Mouse (Mus musculus): ENCODE data around the gene Fam19a3. TPM values are rescaled to one million over a fixed set of nuclear protein-coding genes. Genes with fewer than 3 reads are reported as not detected.
A peak's percentile ranks its signal among the peaks of the same experiment; 100 is the strongest.
"Not testable (repeated sequence)": the region's sequence is repeated elsewhere in the genome, so short reads cannot be mapped to it uniquely, and the experiment has no call there.

The Fam19a3 gene
- polyA plus RNA-seq, 1 experiment from 2014 or later = 0.05 TPM

DNA sequence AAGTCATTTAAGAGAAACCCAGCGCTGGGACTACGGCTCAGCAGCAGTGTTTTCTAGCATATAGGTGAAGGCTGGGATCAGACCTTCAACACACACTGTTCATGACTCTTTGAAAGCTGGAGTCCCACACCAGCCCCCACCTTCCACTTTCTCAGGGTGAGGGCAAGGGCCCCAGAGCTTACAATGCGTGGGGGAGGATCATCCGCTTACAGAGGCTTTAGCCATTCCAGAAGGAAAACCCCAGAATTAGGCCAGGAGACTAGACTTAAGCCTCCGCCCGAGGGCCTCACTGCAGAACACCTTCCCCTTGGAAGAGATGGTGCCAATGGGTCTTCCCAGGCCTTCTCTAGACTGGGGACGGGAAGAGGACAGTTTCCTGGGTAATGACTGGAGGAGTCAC, 8.3 kb downstream of the Fam19a3 start:
- Histone ChIP-seq H3K4me2 (no peak overlapping the region), H3K36me3 (replicated peaks) (no peaks in the 10 kb centered on the region), H3K4me1 (peaks cover 5% of the 10 kb centered on the region), H3K9me3 (no peaks in the 10 kb centered on the region), H3K4me3 (no peak overlapping the region), H3K27ac (no peak overlapping the region), H3K9ac (no peak overlapping the region), H3K27me3 (replicated peaks) (peaks cover 28% of the 10 kb centered on the region)
- ATAC-seq (replicated peaks) = no peak
- 70% methylated on average over 7 of the region's 7 CpGs for WGBS

DNA sequence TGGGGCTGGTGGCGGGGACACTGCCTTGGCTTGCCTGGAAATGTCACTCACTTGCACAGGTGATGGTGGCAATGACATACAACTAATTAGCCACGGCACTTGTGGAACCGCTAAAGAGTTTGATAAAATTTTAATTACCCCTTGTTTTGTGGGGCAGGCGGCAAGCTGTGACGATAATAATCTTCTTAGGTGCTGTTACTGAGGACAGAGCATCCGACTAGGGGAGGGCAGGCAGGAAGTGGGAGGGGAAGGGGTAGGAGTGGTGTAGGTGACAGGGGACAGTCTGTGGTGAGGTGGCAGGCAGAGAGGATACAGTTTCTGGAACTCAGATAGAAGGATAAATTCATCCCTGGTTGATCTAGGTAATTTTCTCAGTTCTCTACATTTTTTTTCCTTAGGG, 10.2 kb downstream of the Fam19a3 start:
- Histone ChIP-seq H3K9me3 (no peaks in the 10 kb centered on the region), H3K4me3 (no peak overlapping the region), H3K27ac (no peak overlapping the region), H3K4me1 (no peaks in the 10 kb centered on the region), H3K27me3 (replicated peaks) (peaks cover 10% of the 10 kb centered on the region), H3K4me2 (no peak overlapping the region), H3K9ac (no peak overlapping the region), H3K36me3 (replicated peaks) (no peaks in the 10 kb centered on the region)
- no peak for ATAC-seq (replicated peaks)
- 64% methylated on average over 6 of the region's 6 CpGs for WGBS

DNA sequence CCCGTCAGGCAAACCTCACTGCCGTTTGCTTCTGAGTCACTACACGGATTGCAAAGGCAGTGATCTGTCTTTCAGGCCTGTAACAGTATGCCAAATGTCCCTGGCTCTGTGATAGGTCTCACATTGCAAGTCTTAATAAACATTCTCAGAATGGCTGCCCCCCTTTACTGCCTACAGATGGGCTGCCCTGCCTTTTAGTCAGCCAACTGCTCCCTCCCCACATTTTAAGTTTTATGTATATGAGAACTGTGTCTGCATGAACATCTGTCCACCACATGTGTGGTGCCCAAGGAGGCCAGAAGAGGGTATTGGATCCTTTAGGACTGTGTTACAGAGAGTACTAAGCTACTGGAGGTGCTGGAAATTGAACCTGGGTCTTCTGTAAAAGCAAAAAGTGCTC, 10.7 kb downstream of the Fam19a3 start:
- Histone ChIP-seq H3K4me1 (no peaks in the 10 kb centered on the region), H3K27me3 (replicated peaks) (peaks cover 4% of the 10 kb centered on the region), H3K4me2 (no peak overlapping the region), H3K9ac (no peak overlapping the region), H3K9me3 (no peaks in the 10 kb centered on the region), H3K27ac (no peak overlapping the region), H3K4me3 (no peak overlapping the region), H3K36me3 (replicated peaks) (no peaks in the 10 kb centered on the region)
- 79% methylated on average over 3 of the region's 3 CpGs for WGBS
- no peak for ATAC-seq (replicated peaks)

DNA sequence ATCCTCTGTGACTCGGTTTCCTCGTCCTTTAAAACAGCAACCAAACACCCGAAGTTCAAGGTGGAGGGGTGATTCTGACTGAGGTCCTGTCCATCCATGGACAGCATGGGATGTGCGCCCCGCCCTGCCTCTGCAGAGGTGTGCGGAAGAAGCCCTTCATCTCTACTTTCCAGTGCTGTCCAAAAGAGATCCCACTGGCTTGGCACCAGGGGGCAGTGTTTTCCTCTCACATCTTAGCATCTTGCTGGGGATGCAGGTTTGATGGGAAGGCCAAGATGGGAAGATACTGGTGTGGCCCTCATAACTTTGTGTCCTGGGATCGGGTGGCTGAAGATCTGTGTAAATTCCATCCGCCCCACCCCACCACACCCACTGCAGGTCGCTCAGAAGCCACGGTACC, 11.6 kb downstream of the Fam19a3 start:
- no peaks in the 10 kb centered on the region for H3K4me1 ChIP-seq
- H3K36me3 ChIP-seq (replicated peaks) = no peaks in the 10 kb centered on the region
- H3K9ac ChIP-seq = no peak overlapping the region
- ATAC-seq (replicated peaks) = no peak
- H3K9me3 ChIP-seq = no peaks in the 10 kb centered on the region
- H3K4me2 ChIP-seq = no peak overlapping the region
- H3K27me3 ChIP-seq (replicated peaks) = no peaks in the 10 kb centered on the region
- no peak overlapping the region for H3K4me3 ChIP-seq
- WGBS = 56% methylated on average over 10 of the region's 10 CpGs
- no peak overlapping the region for H3K27ac ChIP-seq

DNA sequence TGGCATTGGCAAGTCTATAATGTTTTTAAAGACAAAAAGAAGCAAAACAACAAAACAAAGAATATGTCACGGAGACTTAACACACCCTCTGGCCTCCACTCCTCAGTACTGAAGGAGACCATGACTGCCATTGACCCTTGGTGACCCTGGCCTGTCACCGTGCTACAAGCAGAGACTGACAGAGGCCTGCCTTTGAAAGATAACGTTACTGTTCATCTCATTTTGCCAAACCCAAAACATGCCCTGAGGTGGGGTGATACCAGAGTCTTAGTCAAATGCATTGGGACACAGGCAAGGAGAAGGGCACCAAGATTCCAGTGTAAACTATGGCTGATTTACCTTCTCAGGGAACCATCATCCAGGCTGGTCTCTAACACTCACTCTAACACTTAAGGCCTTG, 12.5 kb downstream of the Fam19a3 start:
- Histone ChIP-seq H3K27me3 (replicated peaks) (no peaks in the 10 kb centered on the region), H3K9me3 (no peaks in the 10 kb centered on the region), H3K27ac (no peak overlapping the region), H3K36me3 (replicated peaks) (no peaks in the 10 kb centered on the region), H3K9ac (no peak overlapping the region), H3K4me3 (no peak overlapping the region), H3K4me1 (no peaks in the 10 kb centered on the region), H3K4me2 (no peak overlapping the region)
- WGBS = 38% methylated on average over 3 of the region's 3 CpGs
- no peak for ATAC-seq (replicated peaks)

DNA sequence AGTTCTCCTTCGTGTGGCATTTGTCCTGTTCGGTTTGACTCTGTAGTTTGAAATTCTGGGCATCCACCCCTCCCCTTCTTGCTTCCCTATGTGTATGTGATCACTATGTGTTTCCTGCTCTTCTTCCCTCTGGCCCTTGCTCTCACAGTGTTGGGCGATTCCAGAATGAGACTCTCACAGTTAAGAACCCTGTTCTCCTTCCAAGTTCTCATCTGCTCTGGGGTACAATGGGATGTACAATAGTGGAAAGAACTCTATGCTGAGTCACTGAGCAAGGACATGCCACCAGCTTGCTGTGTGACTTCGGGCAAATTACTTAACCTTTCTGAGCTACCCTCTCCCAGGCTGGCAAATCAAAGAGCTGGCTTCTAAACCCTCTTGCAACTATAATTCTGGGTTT, 13.9 kb downstream of the Fam19a3 start:
- H3K9ac ChIP-seq = no peak overlapping the region
- no peak overlapping the region for H3K4me2 ChIP-seq
- H3K27me3 ChIP-seq (replicated peaks) = no peaks in the 10 kb centered on the region
- H3K4me3 ChIP-seq = no peak overlapping the region
- WGBS = 76% methylated on average over 4 of the region's 4 CpGs
- H3K9me3 ChIP-seq = no peaks in the 10 kb centered on the region
- no peaks in the 10 kb centered on the region for H3K36me3 ChIP-seq (replicated peaks)
- H3K27ac ChIP-seq = no peak overlapping the region
- ATAC-seq (replicated peaks) = no peak
- no peaks in the 10 kb centered on the region for H3K4me1 ChIP-seq

DNA sequence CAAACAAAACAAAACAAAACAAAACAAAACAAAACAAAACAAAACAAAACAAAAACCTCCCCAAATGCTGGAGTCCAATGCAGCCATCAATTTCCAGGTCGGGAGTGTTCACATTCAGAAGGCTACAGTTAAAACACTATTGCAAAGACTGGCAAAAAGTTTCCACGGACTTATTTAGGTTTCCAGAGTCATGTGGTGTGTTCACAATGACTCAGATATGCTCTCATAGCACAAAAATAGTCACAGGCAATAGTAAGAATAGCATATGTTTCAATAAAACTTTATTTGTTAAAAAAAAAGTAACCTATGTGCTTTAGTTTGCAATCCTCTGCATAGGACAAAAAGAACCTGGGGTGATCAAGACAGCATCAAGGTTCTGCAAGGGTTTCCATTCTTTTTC, 14.5 kb downstream of the Fam19a3 start:
- ATAC-seq (replicated peaks) = no peak
- no peaks in the 10 kb centered on the region for H3K27me3 ChIP-seq (replicated peaks)
- 67% methylated on average over 2 of the region's 2 CpGs for WGBS
- H3K27ac ChIP-seq = no peak overlapping the region
- H3K4me3 ChIP-seq = no peak overlapping the region
- no peak overlapping the region for H3K4me2 ChIP-seq
- no peak overlapping the region for H3K9ac ChIP-seq
- H3K4me1 ChIP-seq = no peaks in the 10 kb centered on the region
- H3K36me3 ChIP-seq (replicated peaks) = no peaks in the 10 kb centered on the region
- no peaks in the 10 kb centered on the region for H3K9me3 ChIP-seq

DNA sequence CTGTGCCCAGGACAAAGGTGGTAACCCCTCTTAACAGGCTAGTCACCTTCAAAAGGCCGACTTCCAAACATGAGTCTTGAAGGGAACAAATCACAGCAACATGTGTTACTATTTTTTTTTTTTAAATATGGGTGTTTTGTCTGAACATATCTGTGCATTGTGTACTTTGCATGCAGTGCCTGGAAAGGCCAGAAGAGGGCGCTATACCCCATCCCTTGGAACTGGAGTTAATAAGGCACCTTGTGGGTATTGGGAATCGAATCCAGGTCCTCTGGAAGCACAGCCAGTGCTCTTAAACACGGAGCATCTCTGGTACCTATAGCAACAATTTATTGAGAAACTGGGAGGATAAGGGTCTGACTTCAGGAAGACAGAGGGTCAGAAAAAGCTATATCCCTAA, 16.6 kb downstream of the Fam19a3 start:
- 22% methylated on average over 4 of the region's 4 CpGs for WGBS
- ATAC-seq (replicated peaks) = no peak
- no peaks in the 10 kb centered on the region for H3K36me3 ChIP-seq (replicated peaks)
- no peak overlapping the region for H3K9ac ChIP-seq
- peaks cover 4% of the 10 kb centered on the region; the same call in 1 of the 2 replicates for H3K27me3 ChIP-seq (replicated peaks)
- H3K4me3 ChIP-seq = no peak overlapping the region
- H3K4me1 ChIP-seq = no peaks in the 10 kb centered on the region
- no peaks in the 10 kb centered on the region for H3K9me3 ChIP-seq
- no peak overlapping the region for H3K4me2 ChIP-seq
- H3K27ac ChIP-seq = no peak overlapping the region

DNA sequence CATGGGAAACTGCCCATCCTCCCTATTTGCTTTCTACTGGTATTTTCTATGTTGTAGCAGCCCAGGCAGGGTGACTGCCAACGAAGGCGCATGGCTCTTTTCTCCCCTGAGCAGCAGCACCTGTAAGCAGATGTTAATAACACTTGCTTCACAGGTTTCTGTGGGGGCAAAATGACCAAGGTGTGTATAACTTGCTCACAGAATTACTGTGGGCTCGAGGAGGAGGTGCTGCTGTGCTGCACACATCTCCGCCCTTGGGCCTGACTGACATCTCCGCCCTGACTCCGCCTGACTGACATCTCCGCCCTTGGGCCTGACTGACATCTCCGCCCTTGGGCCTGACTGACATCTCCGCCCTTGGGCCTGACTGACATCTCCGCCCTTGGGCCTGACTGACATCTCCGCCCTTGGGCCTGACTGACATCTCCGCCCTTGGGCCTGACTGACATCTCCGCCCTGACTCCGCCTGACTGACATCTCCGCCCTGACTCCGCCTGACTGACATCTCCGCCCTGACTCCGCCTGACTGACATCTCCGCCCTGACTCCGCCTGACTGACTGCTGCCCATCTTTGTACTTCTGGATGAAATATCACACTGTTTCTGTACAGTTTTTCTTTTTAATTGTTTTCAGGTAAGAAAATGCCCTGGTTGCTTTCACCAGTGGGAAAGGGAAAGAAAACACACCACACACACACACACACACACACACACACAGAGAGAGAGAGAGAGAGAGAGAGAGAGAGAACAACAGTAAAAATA, 19.4 kb downstream of the Fam19a3 start:
- not testable (repeated sequence) for H3K4me1 ChIP-seq; H3K36me3 ChIP-seq (replicated peaks); ATAC-seq (replicated peaks); H3K4me3 ChIP-seq; H3K9me3 ChIP-seq; H3K9ac ChIP-seq; H3K4me2 ChIP-seq; H3K27ac ChIP-seq
- 18% methylated on average over 20 of the region's 20 CpGs for WGBS
- peaks cover 18% of the 10 kb centered on the region; the same call in 1 of the 2 replicates for H3K27me3 ChIP-seq (replicated peaks)

DNA sequence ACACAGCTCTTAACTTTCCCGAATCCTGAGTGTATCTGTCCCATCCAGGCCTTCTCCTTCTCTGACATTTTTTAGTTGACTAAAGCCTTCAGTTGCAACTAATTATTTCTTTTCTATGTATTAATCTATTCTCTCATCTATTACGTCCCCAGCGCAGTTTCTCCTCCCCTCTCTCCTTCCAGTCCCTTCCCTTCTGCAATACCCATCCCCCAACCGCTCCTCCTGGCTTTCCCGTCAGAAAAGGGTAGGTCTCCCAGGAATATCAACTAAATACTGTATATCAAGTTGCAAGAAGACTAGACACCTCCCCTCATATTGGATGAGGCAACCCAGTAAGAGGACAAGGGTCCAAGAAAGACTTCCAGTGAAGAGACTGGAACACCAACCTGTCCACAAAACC, 22.8 kb downstream of the Fam19a3 start:
- ATAC-seq (replicated peaks) = no peak
- Histone ChIP-seq H3K9ac (peak overlapping the region; percentile 32; the same call in 1 of the 2 replicates), H3K4me1 (peaks cover 7% of the 10 kb centered on the region), H3K9me3 (no peaks in the 10 kb centered on the region), H3K27me3 (replicated peaks) (peaks cover 18% of the 10 kb centered on the region; the same call in 1 of the 2 replicates), H3K4me2 (peak overlapping the region; percentile 58), H3K27ac (no peak overlapping the region), H3K36me3 (replicated peaks) (no peaks in the 10 kb centered on the region), H3K4me3 (peak overlapping the region; percentile 36)
- 7% methylated on average over 5 of the region's 5 CpGs for WGBS

DNA sequence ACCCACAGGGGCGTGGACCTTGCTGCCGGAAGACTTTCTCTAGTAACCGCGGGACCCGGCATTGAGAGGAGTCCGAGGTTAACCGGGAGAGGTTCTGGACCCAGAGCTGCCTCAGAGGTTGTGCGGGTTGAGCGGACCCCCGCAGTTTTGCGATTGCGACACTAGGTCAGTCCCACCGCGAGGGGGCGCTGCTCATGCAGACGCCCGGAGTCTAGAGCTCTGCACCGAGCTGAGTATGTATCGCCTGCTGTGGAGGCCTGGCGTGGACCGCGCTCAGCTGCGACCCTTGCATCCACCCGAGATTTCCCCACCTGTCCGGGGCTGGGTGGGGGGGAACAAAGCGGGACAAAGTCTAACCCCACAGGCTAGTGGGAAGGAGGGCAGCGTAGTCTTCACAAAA, 23.2 kb downstream of the Fam19a3 start:
- H3K4me2 ChIP-seq = peak overlapping the region; percentile 58
- no peaks in the 10 kb centered on the region for H3K9me3 ChIP-seq
- H3K4me1 ChIP-seq = peaks cover 7% of the 10 kb centered on the region
- H3K4me3 ChIP-seq = peak overlapping the region; percentile 36
- under 1% methylated on average over 27 of the region's 27 CpGs for WGBS
- H3K27me3 ChIP-seq (replicated peaks) = peaks cover 18% of the 10 kb centered on the region; the same call in 1 of the 2 replicates
- no peaks in the 10 kb centered on the region for H3K36me3 ChIP-seq (replicated peaks)
- peak; percentile 88 for ATAC-seq (replicated peaks)
- H3K27ac ChIP-seq = no peak overlapping the region
- H3K9ac ChIP-seq = peak overlapping the region; percentile 32

DNA sequence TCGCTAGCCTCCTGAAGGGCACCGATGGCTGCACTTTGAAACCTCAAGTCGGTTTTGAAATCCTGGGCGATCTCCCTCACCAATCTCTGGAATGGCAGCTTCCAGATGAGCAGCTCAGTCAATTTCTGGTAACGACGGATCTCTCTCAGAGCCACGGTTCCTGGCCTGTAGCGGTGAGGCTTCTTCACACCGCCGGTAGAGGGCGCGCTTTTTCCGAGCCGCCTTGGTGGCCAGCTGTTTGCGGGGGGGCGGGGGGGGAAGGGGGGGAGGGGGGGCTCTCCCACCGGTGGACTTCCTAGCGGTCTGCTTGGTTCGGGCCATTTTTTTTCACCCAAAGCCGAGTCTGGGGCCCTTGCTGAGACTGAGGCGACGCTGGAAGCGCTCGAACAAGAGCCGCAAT, 28.8 kb downstream of the Fam19a3 start:
- not testable (repeated sequence) for H3K9me3 ChIP-seq; H3K36me3 ChIP-seq (replicated peaks); H3K27me3 ChIP-seq (replicated peaks); H3K9ac ChIP-seq; H3K4me1 ChIP-seq; H3K4me3 ChIP-seq; ATAC-seq (replicated peaks); H3K4me2 ChIP-seq; H3K27ac ChIP-seq
- WGBS = 20% methylated on average over 21 of the region's 25 CpGs

DNA sequence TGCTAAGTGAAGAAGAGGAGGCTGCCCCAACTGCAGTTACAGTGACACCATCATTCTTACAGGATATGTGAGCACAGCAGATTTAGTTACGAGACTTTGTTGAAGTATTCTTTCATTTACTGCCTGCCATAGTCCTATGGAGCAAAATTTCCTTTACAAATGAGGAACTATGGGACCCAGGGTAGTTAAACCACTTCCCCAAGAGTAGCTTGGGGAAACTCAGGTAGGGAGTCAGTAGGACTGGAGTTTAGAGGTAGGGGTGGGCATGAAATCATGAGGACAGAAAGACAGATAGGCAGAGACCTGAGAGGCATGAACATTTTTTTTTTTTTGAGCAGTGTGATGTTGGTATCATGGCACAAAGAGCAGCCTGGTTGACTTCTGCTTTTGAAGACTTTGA, 37.8 kb downstream of the Fam19a3 start:
- 87% methylated on average over 1 of the region's 1 CpGs for WGBS
- Histone ChIP-seq H3K4me1 (no peaks in the 10 kb centered on the region), H3K36me3 (replicated peaks) (no peaks in the 10 kb centered on the region), H3K9me3 (no peaks in the 10 kb centered on the region), H3K9ac (no peak overlapping the region), H3K4me3 (no peak overlapping the region), H3K27ac (no peak overlapping the region), H3K27me3 (replicated peaks) (no peaks in the 10 kb centered on the region), H3K4me2 (no peak overlapping the region)
- no peak for ATAC-seq (replicated peaks)

Measured in midbrain, embryonic 15.5 days (tissue).